Mouse (Mus musculus) ES-E14 (cell line): Measurements from ENCODE around the gene Dpm1.

ENCODE experiments used
- CHD2 ChIP-seq: IDR thresholded peaks from 2 replicates; pipeline ENCODE4 v1.6.1; 2014; ENCODE audit warnings: mild to moderate bottlenecking, low read depth, low read length, inconsistent platforms
- HCFC1 ChIP-seq: IDR thresholded peaks from 2 replicates; pipeline ENCODE4 v1.6.1; 2012; ENCODE audit warnings: low read length, inconsistent platforms, borderline replicate concordance; ENCODE audit not compliant: insufficient read depth
- ZC3H11A ChIP-seq: IDR thresholded peaks from 2 replicates; pipeline ENCODE4 v1.6.1; 2012; ENCODE audit warnings: low read depth, mild to moderate bottlenecking, inconsistent platforms, low read length, borderline replicate concordance
- ZNF384 ChIP-seq: IDR thresholded peaks from 2 replicates; pipeline ENCODE4 v1.6.1; 2012; ENCODE audit warnings: low read depth, low read length, inconsistent platforms

- no peak for TF ChIP-seq ZC3H11A
- TF ChIP-seq HCFC1, result no peak
- no peak for TF ChIP-seq CHD2
- no peak for TF ChIP-seq ZNF384
Measured at GRCm38 (mm10) chr2:168238335-168238734, 7.9 kb upstream of the Dpm1 start.
